Mouse (Mus musculus) kidney, embryonic 14.5 days (tissue): ENCODE measurements around the gene Cmtm7. TPM values are rescaled to one million over a fixed set of nuclear protein-coding genes. Genes with fewer than 3 reads are reported as not detected.
A peak's percentile ranks its signal among the peaks of the same experiment; 100 is the strongest.

Source experiments
- ATAC-seq: fragments of 200-750 bp; cut with Nextera tagmentation; 2 replicates; pipeline ENCODE4 v1.8.0; 2017; ENCODE audit warnings: moderate number of reproducible peaks, mild to moderate bottlenecking, moderate TSS enrichment, moderate library complexity; ENCODE audit not compliant: low FRiP score, low TSS enrichment
- H3K27ac ChIP-seq: fragments of 300-500 bp; sonication (generic); 2 replicates; pipeline ENCODE4 v1.5.1; 2014; ENCODE audit warnings: low read depth, mild to moderate bottlenecking, low read length, moderate library complexity, mixed read lengths
- H3K27me3 ChIP-seq: fragments of 300-500 bp; sonication (generic); 2 replicates; pipeline ENCODE4 v1.6.1; 2014; ENCODE audit warnings: mild to moderate bottlenecking, low read length; ENCODE audit not compliant: control insufficient read depth, insufficient read depth
- H3K36me3 ChIP-seq: fragments of 300-500 bp; sonication (generic); 2 replicates; pipeline ENCODE4 v1.6.1; 2014; ENCODE audit warnings: low read length, mixed read lengths; ENCODE audit not compliant: control insufficient read depth, insufficient read depth
- H3K4me1 ChIP-seq: fragments of 300-500 bp; sonication (generic); 2 replicates; pipeline ENCODE4 v1.6.1; 2014; ENCODE audit warnings: low read length, mixed read lengths; ENCODE audit not compliant: control insufficient read depth, insufficient read depth
- H3K4me2 ChIP-seq: fragments of 300-500 bp; sonication (generic); replicated peaks from 2 replicates; pipeline ENCODE4 v1.6.1; 2014; ENCODE audit warnings: low read depth, mild to moderate bottlenecking, low read length
- H3K4me3 ChIP-seq: fragments of 300-500 bp; sonication (generic); 2 replicates; pipeline ENCODE4 v1.5.1; 2014; ENCODE audit warnings: mild to moderate bottlenecking, low read length
- H3K9ac ChIP-seq: fragments of 300-500 bp; sonication (generic); 2 replicates; pipeline ENCODE4 v1.6.1; 2014; ENCODE audit warnings: low read depth, mild to moderate bottlenecking, low read length, moderate library complexity
- H3K9me3 ChIP-seq: fragments of 300-500 bp; sonication (generic); 2 replicates; pipeline ENCODE4 v1.6.1; 2016; ENCODE audit warnings: low read length; ENCODE audit not compliant: control insufficient read depth
- WGBS: fragments of 180-500 bp; shearing (Covaris S2); extraction: QIAGEN DNeasy Blood & Tissue Kit; methylation state at CpG from one replicate; pipeline ENCODE4 v1.1.7; 2014; 5-methylcytosine and 5-hydroxymethylcytosine counted together
- polyA plus RNA-seq: library from polyadenylated mRNA; unstranded; fragments of >200 nt; fragmentation: Nextera tagmentation; extraction: Ambion mirVana; gene quantifications from 2 replicates; pipeline ENCODE4 v1.2.1, GENCODE M21; 2014

Cmtm7 gene
- polyA plus RNA-seq, 1 experiment from 2014 or later = 92.7 TPM

DNA sequence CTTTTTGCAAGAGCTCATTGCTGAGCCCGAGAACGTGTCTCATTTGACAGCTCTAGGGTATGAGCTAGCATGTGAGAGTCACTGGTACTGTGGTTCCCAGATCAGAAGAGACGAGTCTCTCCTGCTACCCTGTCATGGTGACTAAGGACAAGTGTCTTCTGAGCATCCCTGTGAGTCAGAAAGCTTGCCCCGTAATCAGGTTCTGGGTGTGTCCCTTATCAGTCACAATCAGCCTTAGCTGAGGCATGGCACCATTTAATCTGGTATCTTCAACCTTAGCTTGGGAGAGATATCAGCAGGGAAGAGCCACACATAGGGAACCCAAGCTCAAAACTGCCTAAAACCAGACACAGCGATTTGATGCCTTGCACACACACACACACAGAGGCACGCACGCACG, 7.0 kb upstream of the Cmtm7 start:
- H3K27ac ChIP-seq = no peak overlapping the region
- no peaks in the 10 kb centered on the region for H3K36me3 ChIP-seq
- peaks cover 5% of the 10 kb centered on the region; the same call in 1 of the 2 replicates for H3K4me1 ChIP-seq
- H3K9ac ChIP-seq = no peak overlapping the region
- no peaks in the 10 kb centered on the region for H3K27me3 ChIP-seq
- H3K4me3 ChIP-seq = no peak overlapping the region
- WGBS = 87% methylated on average over 8 of the region's 8 CpGs
- ATAC-seq = no peak
- H3K4me2 ChIP-seq = no peak overlapping the region
- no peaks in the 10 kb centered on the region for H3K9me3 ChIP-seq

DNA sequence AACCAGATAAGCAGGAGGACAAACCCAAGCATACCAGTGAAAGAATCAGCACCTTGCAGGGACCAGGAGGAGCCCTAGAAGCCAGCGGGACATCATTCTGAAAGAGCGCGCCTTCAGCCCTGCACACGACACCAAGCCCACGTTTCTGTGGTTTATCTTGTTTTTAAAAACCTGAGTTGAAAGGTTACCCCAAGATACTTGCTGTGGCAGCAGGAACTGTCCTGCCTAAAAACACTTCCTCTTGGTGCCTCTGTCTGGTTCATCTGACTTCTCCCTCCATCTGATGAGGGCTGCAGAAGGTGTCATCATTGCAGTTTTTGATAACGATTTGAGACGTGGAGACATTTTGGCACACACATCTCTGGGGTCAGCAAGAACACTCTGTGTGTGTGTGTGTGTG, 6.1 kb upstream of the Cmtm7 start:
- H3K9ac ChIP-seq = no peak overlapping the region
- H3K4me2 ChIP-seq = no peak overlapping the region
- no peak overlapping the region for H3K27ac ChIP-seq
- H3K4me3 ChIP-seq = no peak overlapping the region
- peaks cover 5% of the 10 kb centered on the region; the same call in 1 of the 2 replicates for H3K4me1 ChIP-seq
- no peaks in the 10 kb centered on the region for H3K27me3 ChIP-seq
- H3K9me3 ChIP-seq = no peaks in the 10 kb centered on the region
- ATAC-seq = no peak
- no peaks in the 10 kb centered on the region for H3K36me3 ChIP-seq
- WGBS = 92% methylated on average over 7 of the region's 7 CpGs

DNA sequence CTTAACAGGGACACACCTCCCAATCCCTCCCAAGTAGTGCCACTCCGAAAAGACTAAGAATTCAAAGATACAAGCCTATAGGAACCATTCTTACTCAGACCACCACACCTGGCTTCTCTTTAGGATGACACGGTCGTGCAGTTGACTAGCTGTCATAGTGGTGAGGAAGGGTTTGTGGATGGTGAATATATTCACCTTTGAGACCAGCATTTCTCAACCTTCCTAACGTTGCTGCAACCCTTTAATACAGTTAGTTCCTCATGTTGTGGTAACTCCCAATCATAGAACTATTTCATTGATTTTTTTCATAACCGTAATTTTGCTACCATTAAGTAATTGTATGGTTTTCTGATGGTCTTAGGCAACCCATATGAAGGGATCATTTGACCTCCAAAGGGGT, 5.5 kb upstream of the Cmtm7 start:
- Histone ChIP-seq H3K27me3 (no peaks in the 10 kb centered on the region), H3K4me3 (no peak overlapping the region), H3K9ac (no peak overlapping the region), H3K4me1 (peaks cover 5% of the 10 kb centered on the region; the same call in 1 of the 2 replicates), H3K27ac (no peak overlapping the region), H3K36me3 (no peaks in the 10 kb centered on the region), H3K9me3 (no peaks in the 10 kb centered on the region), H3K4me2 (no peak overlapping the region)
- WGBS = 97% methylated on average over 5 of the region's 5 CpGs
- ATAC-seq = no peak

DNA sequence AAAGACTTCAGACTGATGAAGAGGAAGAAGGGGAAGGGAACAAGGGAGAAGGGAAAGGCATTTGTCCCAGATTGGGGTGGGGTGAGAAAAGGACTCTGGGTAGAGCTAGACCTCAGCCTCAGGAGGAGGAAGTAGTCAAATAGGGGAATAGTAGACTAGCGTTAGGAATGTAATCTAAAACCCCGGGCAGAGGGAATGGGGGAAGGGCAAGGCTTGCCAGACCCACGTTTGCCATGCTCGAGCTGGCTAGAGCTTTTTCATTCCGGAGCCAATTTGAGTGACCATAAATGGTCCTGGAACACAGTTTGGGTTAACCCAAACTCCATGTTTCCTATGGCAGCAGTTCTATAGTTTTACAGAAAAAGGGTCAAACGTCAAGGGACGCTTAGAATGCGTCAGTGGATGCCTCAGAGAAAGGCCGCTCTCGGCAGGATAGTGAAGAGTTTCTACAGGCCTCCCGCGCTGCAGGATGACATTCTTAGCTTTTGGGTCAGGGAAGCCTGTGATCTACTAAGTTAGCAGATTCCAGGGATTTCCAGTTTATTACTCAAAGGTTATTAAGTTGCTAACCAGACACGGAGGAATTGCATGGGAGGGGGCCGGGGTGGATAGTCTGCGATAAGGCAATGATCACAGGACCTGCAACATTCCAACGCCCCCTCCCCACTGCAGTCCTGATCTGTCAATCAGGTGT, 3.9 kb upstream of the Cmtm7 start:
- Histone ChIP-seq H3K4me1 (peaks cover 6% of the 10 kb centered on the region), H3K4me2 (0 out of 2 replicates have a peak overlapping the region, but pooled peaks have one; percentile 13)

DNA sequence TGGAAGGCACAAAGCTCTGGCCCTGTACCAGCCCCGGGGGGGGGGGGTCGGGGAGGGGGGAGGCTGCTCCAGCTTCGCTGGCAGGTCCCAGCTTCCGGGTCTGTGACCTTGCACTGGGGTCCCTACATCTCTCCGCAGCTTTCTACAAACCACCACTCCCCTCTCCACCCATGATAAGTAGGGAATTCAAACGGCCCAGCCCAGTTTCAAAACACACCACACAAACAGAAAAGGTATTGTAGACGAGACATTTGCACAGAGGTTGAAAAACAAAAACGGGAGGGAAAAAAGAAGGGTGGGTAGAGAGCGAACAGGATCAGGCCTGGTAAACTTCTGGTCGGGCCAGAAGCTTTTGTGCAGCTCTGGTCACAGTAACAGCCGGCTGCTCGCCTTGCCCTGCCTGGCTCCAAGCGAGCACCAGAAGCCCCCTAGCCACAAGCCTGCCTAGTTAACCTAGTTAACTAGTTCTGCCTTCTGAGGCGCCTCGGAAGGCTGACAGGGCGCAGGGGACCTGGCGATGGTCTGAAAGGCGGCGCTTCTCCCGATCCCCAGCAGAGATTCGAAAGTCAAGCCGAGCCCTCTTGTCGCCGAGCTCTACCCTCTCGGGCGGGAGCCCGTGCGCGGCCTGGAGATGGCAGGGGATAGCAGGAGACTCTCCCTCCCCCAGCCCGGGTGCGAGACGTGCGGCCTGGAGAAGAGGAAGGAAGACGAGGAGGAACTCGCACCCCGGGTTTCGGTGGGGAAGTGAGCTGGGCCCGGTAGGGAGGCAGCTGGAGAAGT, 720 bp downstream of the Cmtm7 start:
- under 1% methylated on average over 38 of the region's 38 CpGs for WGBS
- no peaks in the 10 kb centered on the region for H3K9me3 ChIP-seq

More for the DNA sequence above, 3.9 kb upstream of the Cmtm7 start:
- H3K27me3 ChIP-seq = no peaks in the 10 kb centered on the region
- no peak overlapping the region for H3K4me3 ChIP-seq
- ATAC-seq = no peak
- no peaks in the 10 kb centered on the region for H3K9me3 ChIP-seq
- H3K36me3 ChIP-seq = no peaks in the 10 kb centered on the region
- 12% methylated on average over 16 of the region's 16 CpGs for WGBS
- no peak overlapping the region for H3K9ac ChIP-seq
- no peak overlapping the region for H3K27ac ChIP-seq

DNA sequence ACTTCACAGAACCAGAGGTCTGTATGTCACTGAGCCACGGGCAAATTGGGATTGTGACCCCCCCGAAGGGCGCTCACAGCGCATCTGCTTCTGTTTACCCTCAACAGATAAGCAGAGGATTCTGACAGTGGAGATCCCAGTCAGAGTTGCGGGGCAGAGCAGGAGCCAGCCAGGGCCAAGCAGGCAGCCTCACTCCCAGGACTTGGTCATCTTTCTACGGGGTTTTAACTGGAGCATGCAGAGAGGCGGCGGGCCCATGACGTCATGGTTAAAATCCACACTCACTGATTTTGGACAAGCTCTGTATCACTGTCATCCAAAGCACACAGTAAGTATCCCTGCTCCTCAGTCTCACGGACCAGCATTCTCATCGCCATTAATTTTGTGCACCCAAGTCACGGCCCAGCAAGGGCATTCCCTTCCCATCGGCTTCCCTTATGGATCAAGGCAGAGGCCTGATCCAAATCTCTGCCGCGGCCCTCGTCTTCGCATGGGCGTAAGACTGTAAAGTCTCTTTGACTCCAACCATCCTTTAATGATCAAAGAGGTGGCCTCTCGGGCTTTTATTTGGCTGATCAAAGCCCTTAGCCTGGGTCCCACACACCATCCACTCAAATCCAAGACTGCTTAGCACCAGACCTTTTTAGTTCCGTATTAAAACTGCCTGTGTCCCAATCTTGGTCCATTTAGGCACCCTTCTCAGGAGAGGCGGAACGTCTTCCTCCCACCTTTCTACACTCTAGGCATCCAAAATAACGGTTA, 1.5 kb downstream of the Cmtm7 start:
- peaks cover 21% of the 10 kb centered on the region for H3K4me1 ChIP-seq

More for the DNA sequence above, 720 bp downstream of the Cmtm7 start:
- peaks cover 18% of the 10 kb centered on the region for H3K4me1 ChIP-seq
- H3K4me3 ChIP-seq = peak overlapping the region; percentile 68
- no peaks in the 10 kb centered on the region for H3K27me3 ChIP-seq
- peak; percentile 29; the same call in 1 of the 2 replicates for ATAC-seq
- peak overlapping the region; percentile 82 for H3K27ac ChIP-seq
- H3K9ac ChIP-seq = peak overlapping the region; percentile 78
- H3K36me3 ChIP-seq = no peaks in the 10 kb centered on the region
- peak overlapping the region; percentile 95 for H3K4me2 ChIP-seq

DNA sequence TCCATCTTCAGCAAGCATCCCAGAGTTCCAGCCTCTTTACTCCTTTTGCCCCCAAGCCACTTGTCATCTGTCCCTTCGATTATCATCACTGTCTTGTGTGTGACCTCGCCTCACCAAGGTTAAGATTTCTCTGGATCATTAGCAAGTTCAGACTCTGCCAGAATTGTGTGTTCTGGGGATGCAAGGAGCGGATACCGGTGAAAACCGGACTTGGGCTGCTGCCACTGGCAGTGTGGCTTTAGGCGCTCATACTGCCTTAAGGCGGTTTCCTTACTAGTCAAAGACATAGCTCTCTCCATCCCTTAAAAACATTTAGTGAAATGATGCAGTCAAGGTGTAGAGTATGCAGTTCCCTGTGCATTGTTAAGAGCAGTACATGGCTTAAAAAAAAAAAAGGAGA, 2.8 kb downstream of the Cmtm7 start:
- H3K9me3 ChIP-seq = no peaks in the 10 kb centered on the region
- H3K27ac ChIP-seq = no peak overlapping the region
- ATAC-seq = no peak
- no peak overlapping the region for H3K4me3 ChIP-seq
- H3K36me3 ChIP-seq = no peaks in the 10 kb centered on the region
- no peak overlapping the region for H3K9ac ChIP-seq
- peaks cover 25% of the 10 kb centered on the region for H3K4me1 ChIP-seq
- no peak overlapping the region for H3K4me2 ChIP-seq
- H3K27me3 ChIP-seq = no peaks in the 10 kb centered on the region
- 93% methylated on average over 7 of the region's 7 CpGs for WGBS

More for the DNA sequence above, 1.5 kb downstream of the Cmtm7 start:
- H3K36me3 ChIP-seq = no peaks in the 10 kb centered on the region
- no peak for ATAC-seq
- peak overlapping the region; percentile 78; the same call in 1 of the 2 replicates for H3K9ac ChIP-seq
- peak overlapping the region; percentile 95 for H3K4me2 ChIP-seq
- H3K9me3 ChIP-seq = no peaks in the 10 kb centered on the region
- H3K27me3 ChIP-seq = no peaks in the 10 kb centered on the region
- 27% methylated on average over 23 of the region's 23 CpGs for WGBS
- H3K27ac ChIP-seq = peak overlapping the region; percentile 2; the same call in 1 of the 2 replicates
- H3K4me3 ChIP-seq = peak overlapping the region; percentile 68

DNA sequence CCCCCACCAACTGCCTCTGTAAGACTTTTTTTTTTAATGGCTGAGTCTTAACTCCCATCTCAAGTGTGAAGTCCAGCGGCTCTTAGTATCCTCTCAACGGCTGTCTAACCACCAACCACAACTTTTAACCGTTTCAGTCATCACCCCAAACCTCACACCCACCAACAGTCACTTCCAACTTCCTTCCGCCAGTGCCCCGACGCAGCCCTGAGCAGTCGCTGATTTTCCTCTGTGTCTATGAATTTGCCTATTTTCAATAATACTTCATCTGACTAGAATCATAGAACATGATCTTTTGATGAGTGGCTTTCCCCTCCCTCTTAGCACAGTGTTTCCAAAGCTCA, 3.6 kb downstream of the Cmtm7 start:
- ATAC-seq = no peak
- Histone ChIP-seq H3K4me1 (peaks cover 25% of the 10 kb centered on the region), H3K9me3 (no peaks in the 10 kb centered on the region), H3K4me3 (no peak overlapping the region), H3K9ac (no peak overlapping the region), H3K4me2 (no peak overlapping the region), H3K27me3 (no peaks in the 10 kb centered on the region), H3K27ac (no peak overlapping the region), H3K36me3 (no peaks in the 10 kb centered on the region)
- 66% methylated on average over 7 of the region's 7 CpGs for WGBS
